Mouse (Mus musculus) cerebellum, adult 18-20 months (tissue): ENCODE measurements at regions not wholly inside any gene's neighbourhood (a gene's known extent, or its start where the extent isn't known, plus 50 kb on each side); places are given as distances from the start of the nearest gene placed in this dataset.

Experiments used
- DNase-seq, 2 experiments: peaks; one replicate each; pipeline ENCODE4 v3.0.0; 2021

- DNase-seq, result no peak
Observed at GRCm38 (mm10) chr5:75826283-75827098, 151.8 kb downstream of the Kdr start.

GRCm38 (mm10) chr5:75825576-75825975, 152.7 kb downstream of the Kdr start:
- no peak for DNase-seq

GRCm38 (mm10) chr5:75824660-75825059, 153.6 kb downstream of the Kdr start:
- no peak for DNase-seq

GRCm38 (mm10) chr5:75823646-75824045, 154.6 kb downstream of the Kdr start:
- DNase-seq, result no peak

GRCm38 (mm10) chr5:75817396-75817795, 160.9 kb downstream of the Kdr start:
- no peak for DNase-seq

- no peak for DNase-seq
Observed at GRCm38 (mm10) chr5:75814393-75814984, 163.8 kb downstream of the Kdr start.

GRCm38 (mm10) chr5:75812686-75813085, 165.6 kb downstream of the Kdr start:
- no peak for DNase-seq

GRCm38 (mm10) chr5:75808551-75809332, 169.5 kb downstream of the Kdr start:
- no peak for DNase-seq

- no peak for DNase-seq
Observed at GRCm38 (mm10) chr5:75805011-75805410, 173.2 kb downstream of the Kdr start.

- no peak for DNase-seq
Observed at GRCm38 (mm10) chr5:75804340-75804739, 173.9 kb downstream of the Kdr start.

GRCm38 (mm10) chr5:75803012-75803411, 175.2 kb downstream of the Kdr start:
- DNase-seq, result no peak

- DNase-seq, result no peak
Observed at GRCm38 (mm10) chr5:75800040-75800989, 177.9 kb downstream of the Kdr start.

- DNase-seq, result no peak
Observed at GRCm38 (mm10) chr5:75799627-75800026, 178.6 kb downstream of the Kdr start.

GRCm38 (mm10) chr5:75793184-75793583, 185.1 kb downstream of the Kdr start:
- DNase-seq, result no peak

- no peak for DNase-seq
Observed at GRCm38 (mm10) chr5:75791738-75792137, 186.5 kb downstream of the Kdr start.

GRCm38 (mm10) chr5:75788087-75788486, 190.2 kb downstream of the Kdr start:
- no peak for DNase-seq

- no peak for DNase-seq
Observed at GRCm38 (mm10) chr5:75786196-75786595, 192.1 kb downstream of the Kdr start.

- DNase-seq, result no peak
Observed at GRCm38 (mm10) chr5:75784998-75785593, 193.2 kb downstream of the Kdr start.

GRCm38 (mm10) chr5:75770592-75770991, 195.9 kb downstream of the Kit start:
- DNase-seq, result no peak

- DNase-seq, result no peak
Observed at GRCm38 (mm10) chr5:75767213-75767612, 192.5 kb downstream of the Kit start.

GRCm38 (mm10) chr5:75762374-75762773, 187.7 kb downstream of the Kit start:
- no peak for DNase-seq
